Mouse (Mus musculus) forebrain, embryonic 13.5 days (tissue): ENCODE results near the gene Stx18. TPM values are rescaled to one million over a fixed set of nuclear protein-coding genes. Genes with fewer than 3 reads are reported as not detected.

ENCODE experiments used
- ATAC-seq: fragments of 200-750 bp; cut with Nextera tagmentation; 2 replicates; pipeline ENCODE4 v1.8.0; 2017
- H3K27ac ChIP-seq: fragments of 300-500 bp; sonication (generic); 2 replicates; pipeline ENCODE4 v1.5.1; 2015; ENCODE audit warnings: inconsistent platforms, mild to moderate bottlenecking, moderate library complexity
- H3K27me3 ChIP-seq: fragments of 300-500 bp; sonication (generic); 2 replicates; pipeline ENCODE4 v1.6.1; 2015; ENCODE audit warnings: mild to moderate bottlenecking, inconsistent platforms
- H3K36me3 ChIP-seq: fragments of 300-500 bp; sonication (generic); 2 replicates; pipeline ENCODE4 v1.6.1; 2015; ENCODE audit warnings: mild to moderate bottlenecking, inconsistent platforms; ENCODE audit not compliant: poor library complexity, severe bottlenecking
- H3K4me1 ChIP-seq: fragments of 300-500 bp; sonication (generic); 2 replicates; pipeline ENCODE4 v1.6.1; 2015; ENCODE audit warnings: inconsistent platforms
- H3K4me2 ChIP-seq: fragments of 300-500 bp; sonication (generic); 2 replicates; pipeline ENCODE4 v1.6.1; 2015; ENCODE audit warnings: inconsistent platforms, mild to moderate bottlenecking, moderate library complexity
- H3K4me3 ChIP-seq: fragments of 300-500 bp; sonication (generic); 2 replicates; pipeline ENCODE4 v1.5.1; 2015; ENCODE audit warnings: mild to moderate bottlenecking, inconsistent platforms
- H3K9ac ChIP-seq: fragments of 300-500 bp; sonication (generic); 2 replicates; pipeline ENCODE4 v1.6.1; 2015; ENCODE audit warnings: mild to moderate bottlenecking, inconsistent platforms
- H3K9me3 ChIP-seq: fragments of 300-500 bp; sonication (generic); replicated peaks from 2 replicates; pipeline ENCODE4 v1.6.1; 2016; ENCODE audit warnings: inconsistent platforms
- WGBS: fragments of 180-500 bp; shearing (Covaris S2); methylation state at CpG from one replicate; pipeline ENCODE4 v1.1.7; 2015; 5-methylcytosine and 5-hydroxymethylcytosine counted together
- polyA plus RNA-seq: library from polyadenylated mRNA; unstranded; fragments of >200 nt; fragmentation: Nextera tagmentation; extraction: Ambion mirVana; gene quantifications from 2 replicates; pipeline ENCODE4 v1.2.1, GENCODE M21; 2015

Gene Stx18
- polyA plus RNA-seq = 34.4 and 36.8 TPM in 2 replicates

DNA sequence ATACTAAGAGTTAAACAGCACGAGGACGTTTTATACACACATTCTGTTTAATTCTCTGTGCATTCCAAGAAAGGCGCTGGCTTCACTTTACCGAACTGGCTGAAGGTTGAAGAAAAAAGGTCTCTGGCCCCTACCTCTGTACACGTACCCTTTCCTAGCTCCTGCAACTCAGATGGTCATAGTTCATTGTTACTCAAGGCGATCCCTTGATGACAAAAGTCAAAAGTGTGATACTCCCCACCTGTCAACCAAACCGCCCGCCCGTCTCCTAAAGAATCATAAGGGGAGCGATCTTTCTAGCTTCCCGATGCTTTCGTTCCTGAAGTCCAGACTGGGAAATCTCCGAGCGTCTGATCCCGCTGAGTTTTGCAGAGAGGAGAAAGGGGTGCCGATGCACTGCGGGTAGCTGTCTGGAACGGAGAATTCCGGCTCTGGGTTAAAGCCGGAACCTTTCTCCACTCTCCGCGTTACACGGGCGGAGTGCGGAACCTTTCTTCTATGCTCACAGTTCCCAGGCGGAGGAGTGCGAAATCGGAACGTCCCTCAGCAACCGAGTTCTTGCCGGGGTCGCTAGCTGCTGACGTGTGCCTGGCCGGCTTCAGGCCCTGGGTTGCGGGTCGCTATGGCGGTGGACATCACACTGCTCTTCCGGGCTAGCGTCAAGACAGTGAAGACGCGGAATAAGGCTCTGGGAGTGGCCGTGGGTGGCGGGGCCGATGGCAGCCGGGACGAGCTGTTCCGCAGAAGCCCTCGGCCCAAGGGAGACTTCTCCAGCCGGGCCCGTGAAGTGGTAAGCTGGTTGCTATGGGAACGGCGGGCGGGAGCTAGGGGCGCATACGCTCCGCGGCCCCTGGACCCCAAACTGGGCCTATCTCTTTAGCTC is at the start of gene Stx18:
Gene Stx18 (plus strand): TSS at position 33 of the 883 bp plus-strand sequence.
- Histone ChIP-seq H3K27ac (peak within 1 kb of the TSS; percentile 51), H3K9ac (peak within 1 kb of the TSS; percentile 88), H3K27me3 (peaks cover 11% of the 10 kb centered on the region; the same call in 1 of the 2 replicates), H3K36me3 (no peaks in the 10 kb centered on the region), H3K9me3 (no peaks in the 10 kb centered on the region), H3K4me3 (peak within 1 kb of the TSS; percentile 91), H3K4me1 (peaks cover 20% of the 10 kb centered on the region), H3K4me2 (peak within 1 kb of the TSS; percentile 85)
- under 1% methylated on average over 57 of the region's 57 CpGs for WGBS
- peak; percentile 98 for ATAC-seq

- no peak for ATAC-seq
- no peaks in the 10 kb centered on the region for H3K9me3 ChIP-seq
- no peak overlapping the region for H3K27ac ChIP-seq
- no peaks in the 10 kb centered on the region for H3K4me1 ChIP-seq
- WGBS = 88% methylated on average over 5 of the region's 5 CpGs
- no peak overlapping the region for H3K4me2 ChIP-seq
- H3K36me3 ChIP-seq = no peaks in the 10 kb centered on the region
- no peaks in the 10 kb centered on the region for H3K27me3 ChIP-seq
- no peak overlapping the region for H3K9ac ChIP-seq
- no peak overlapping the region for H3K4me3 ChIP-seq
Observed at GRCm38 (mm10) chr5:37992346-37992745, 46.2 kb upstream of the Stx18 start.

GRCm38 (mm10) chr5:37998805-37999204 is 39.7 kb upstream of the Stx18 start:
- Histone ChIP-seq H3K4me3 (no peak overlapping the region), H3K4me2 (no peak overlapping the region), H3K9ac (no peak overlapping the region), H3K36me3 (no peaks in the 10 kb centered on the region), H3K27ac (no peak overlapping the region), H3K27me3 (no peaks in the 10 kb centered on the region), H3K4me1 (no peaks in the 10 kb centered on the region), H3K9me3 (no peaks in the 10 kb centered on the region)
- 76% methylated on average over 2 of the region's 2 CpGs for WGBS
- no peak for ATAC-seq

GRCm38 (mm10) chr5:38002573-38002972 is 36.0 kb upstream of the Stx18 start:
- no peak overlapping the region for H3K4me2 ChIP-seq
- 10% methylated on average over 4 of the region's 4 CpGs for WGBS
- no peak for ATAC-seq
- H3K27ac ChIP-seq = no peak overlapping the region
- no peak overlapping the region for H3K9ac ChIP-seq
- H3K4me3 ChIP-seq = no peak overlapping the region
- no peaks in the 10 kb centered on the region for H3K4me1 ChIP-seq
- H3K9me3 ChIP-seq = no peaks in the 10 kb centered on the region
- peaks cover 5% of the 10 kb centered on the region; the same call in 1 of the 2 replicates for H3K27me3 ChIP-seq
- H3K36me3 ChIP-seq = no peaks in the 10 kb centered on the region

DNA sequence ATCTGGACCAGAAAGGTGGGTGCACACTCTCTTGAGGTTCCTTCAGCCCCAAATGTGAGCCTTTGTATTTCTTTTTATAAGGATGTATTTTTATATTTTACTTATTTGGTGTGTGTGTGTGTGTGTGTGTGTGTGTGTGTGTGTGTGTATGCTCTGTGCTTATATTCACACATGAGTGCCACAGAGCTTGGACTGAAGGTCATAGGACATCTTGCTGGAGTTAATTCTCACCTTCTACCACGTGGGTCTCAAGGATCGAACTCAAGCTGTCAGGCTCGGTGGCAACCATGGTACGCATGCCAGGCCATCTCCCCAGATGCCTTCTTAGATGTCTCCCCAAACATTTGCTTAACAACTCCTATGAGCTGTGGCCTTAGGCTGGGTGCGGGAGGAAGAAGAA is 33.8 kb upstream of the Stx18 start:
- no peaks in the 10 kb centered on the region for H3K9me3 ChIP-seq
- H3K27ac ChIP-seq = no peak overlapping the region
- no peaks in the 10 kb centered on the region for H3K4me1 ChIP-seq
- H3K9ac ChIP-seq = no peak overlapping the region
- no peak for ATAC-seq
- peaks cover 5% of the 10 kb centered on the region; the same call in 1 of the 2 replicates for H3K27me3 ChIP-seq
- H3K4me3 ChIP-seq = no peak overlapping the region
- WGBS = 96% methylated on average over 5 of the region's 5 CpGs
- H3K4me2 ChIP-seq = no peak overlapping the region
- no peaks in the 10 kb centered on the region for H3K36me3 ChIP-seq

- Histone ChIP-seq H3K27me3 (peaks cover 5% of the 10 kb centered on the region; the same call in 1 of the 2 replicates), H3K27ac (no peak overlapping the region), H3K9me3 (no peaks in the 10 kb centered on the region), H3K9ac (no peak overlapping the region), H3K36me3 (no peaks in the 10 kb centered on the region), H3K4me3 (no peak overlapping the region), H3K4me1 (no peaks in the 10 kb centered on the region), H3K4me2 (no peak overlapping the region)
- WGBS = 48% methylated on average over 17 of the region's 17 CpGs
- ATAC-seq = no peak
Observed at GRCm38 (mm10) chr5:38006415-38007347, 31.9 kb upstream of the Stx18 start.

- Histone ChIP-seq H3K27me3 (peaks cover 5% of the 10 kb centered on the region; the same call in 1 of the 2 replicates), H3K36me3 (no peaks in the 10 kb centered on the region), H3K9ac (no peak overlapping the region), H3K4me3 (no peak overlapping the region), H3K9me3 (no peaks in the 10 kb centered on the region), H3K27ac (no peak overlapping the region), H3K4me2 (no peak overlapping the region), H3K4me1 (no peaks in the 10 kb centered on the region)
- 83% methylated on average over 4 of the region's 4 CpGs for WGBS
- no peak for ATAC-seq
Observed at GRCm38 (mm10) chr5:38009071-38009470, 29.5 kb upstream of the Stx18 start.

DNA sequence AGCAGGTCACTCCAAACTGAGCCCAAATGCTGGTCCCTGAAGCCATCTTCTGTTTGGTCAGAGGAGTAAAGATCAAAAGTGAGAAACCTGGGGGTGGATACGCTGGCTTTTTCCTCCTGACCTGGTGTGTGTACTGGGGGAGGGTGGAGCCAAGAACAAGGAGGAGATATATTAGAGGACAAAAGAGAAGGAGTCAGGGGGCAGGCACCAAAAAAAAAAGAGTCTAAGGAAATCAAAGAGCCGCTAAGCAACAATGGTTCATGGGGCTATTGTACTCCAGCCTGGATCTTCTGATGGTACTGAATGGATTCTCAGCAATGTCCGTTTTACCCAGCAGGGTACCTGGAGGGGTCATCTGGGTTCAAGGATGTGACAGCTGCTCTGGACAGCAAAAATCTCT is 23.6 kb upstream of the Stx18 start:
- no peak for ATAC-seq
- no peak overlapping the region for H3K9ac ChIP-seq
- no peaks in the 10 kb centered on the region for H3K4me1 ChIP-seq
- no peak overlapping the region for H3K4me3 ChIP-seq
- H3K36me3 ChIP-seq = no peaks in the 10 kb centered on the region
- no peak overlapping the region for H3K27ac ChIP-seq
- H3K27me3 ChIP-seq = peaks cover 3% of the 10 kb centered on the region; the same call in 1 of the 2 replicates
- no peaks in the 10 kb centered on the region for H3K9me3 ChIP-seq
- H3K4me2 ChIP-seq = no peak overlapping the region
- WGBS = 39% methylated on average over 3 of the region's 3 CpGs

DNA sequence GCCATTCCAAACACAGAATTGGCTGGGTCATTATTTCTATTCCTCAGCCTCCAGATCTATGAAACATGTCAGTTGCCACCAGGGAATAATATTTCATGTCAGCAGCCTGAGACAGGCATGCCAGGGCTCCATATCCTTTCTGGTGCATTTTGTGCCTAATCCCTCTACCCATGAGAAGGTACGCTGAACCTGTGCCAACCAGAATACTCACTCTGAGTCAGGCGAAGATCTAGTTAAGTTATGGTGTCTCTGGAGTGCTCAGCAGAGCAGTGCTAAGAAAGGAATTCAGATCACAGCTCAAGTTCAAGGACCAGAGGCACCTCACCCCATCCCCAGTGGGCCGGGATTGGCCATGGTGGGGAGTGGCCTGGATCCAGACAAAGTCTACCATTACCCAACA is 21.6 kb upstream of the Stx18 start:
- ATAC-seq = no peak
- no peak overlapping the region for H3K27ac ChIP-seq
- H3K36me3 ChIP-seq = no peaks in the 10 kb centered on the region
- no peaks in the 10 kb centered on the region for H3K4me1 ChIP-seq
- no peaks in the 10 kb centered on the region for H3K9me3 ChIP-seq
- H3K4me2 ChIP-seq = no peak overlapping the region
- H3K4me3 ChIP-seq = no peak overlapping the region
- no peak overlapping the region for H3K9ac ChIP-seq
- H3K27me3 ChIP-seq = peaks cover 3% of the 10 kb centered on the region; the same call in 1 of the 2 replicates
- WGBS = 81% methylated on average over 3 of the region's 3 CpGs

- no peak for ATAC-seq
- Histone ChIP-seq H3K9ac (no peak overlapping the region), H3K36me3 (no peaks in the 10 kb centered on the region), H3K27ac (no peak overlapping the region), H3K4me3 (no peak overlapping the region), H3K9me3 (no peaks in the 10 kb centered on the region), H3K4me1 (no peaks in the 10 kb centered on the region), H3K4me2 (no peak overlapping the region), H3K27me3 (peaks cover 3% of the 10 kb centered on the region; the same call in 1 of the 2 replicates)
- 87% methylated on average over 5 of the region's 5 CpGs for WGBS
Observed at GRCm38 (mm10) chr5:38027656-38028055, 10.9 kb upstream of the Stx18 start.

DNA sequence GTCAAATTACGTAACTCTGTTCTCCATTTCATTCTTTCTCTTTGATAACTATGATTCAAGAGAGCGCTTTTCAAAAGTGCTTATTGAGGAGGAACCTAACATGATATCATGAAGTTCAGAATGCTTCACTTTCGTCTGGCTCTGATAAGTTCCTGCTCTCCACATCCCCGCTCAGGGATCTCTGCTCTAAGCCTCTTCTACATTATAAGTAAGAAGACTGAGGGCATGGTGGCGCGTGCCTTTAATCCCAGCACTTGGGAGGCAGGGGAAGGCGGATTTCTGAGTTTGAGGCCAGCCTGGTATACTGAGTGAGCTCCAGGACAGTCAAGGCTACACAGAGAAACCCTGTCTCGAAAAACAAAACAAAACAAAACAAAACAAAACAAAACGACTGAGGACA is 268 bp upstream of the Stx18 start:
- Histone ChIP-seq H3K9me3 (no peaks in the 10 kb centered on the region), H3K9ac (peak overlapping the region; percentile 88), H3K4me2 (peak overlapping the region; percentile 85), H3K4me1 (peaks cover 20% of the 10 kb centered on the region), H3K4me3 (peak overlapping the region; percentile 91), H3K27ac (no peak overlapping the region), H3K36me3 (no peaks in the 10 kb centered on the region), H3K27me3 (peaks cover 15% of the 10 kb centered on the region)
- ATAC-seq = no peak
- WGBS = 20% methylated on average over 9 of the region's 9 CpGs

DNA sequence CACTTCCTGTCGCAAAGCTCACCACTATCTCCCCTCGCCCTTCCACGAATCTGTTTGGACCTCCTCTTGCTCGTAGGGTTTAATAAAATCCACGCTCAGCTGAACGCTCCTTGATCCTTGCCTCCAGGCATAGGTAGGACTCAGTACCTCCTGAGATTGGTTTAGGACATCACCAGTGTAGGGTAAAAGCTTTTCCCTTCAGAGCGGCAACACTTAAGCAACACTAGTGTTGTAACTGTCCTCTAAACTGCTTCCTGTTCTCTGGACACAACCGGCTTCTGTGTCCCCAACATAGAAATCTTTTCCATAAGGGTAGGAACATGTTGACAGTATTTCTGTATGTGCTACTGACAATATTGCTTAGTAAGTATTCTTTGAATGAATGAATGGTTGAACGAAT is 1.3 kb downstream of the Stx18 start:
- Histone ChIP-seq H3K4me3 (peak overlapping the region; percentile 91), H3K4me2 (peak overlapping the region; percentile 85), H3K9ac (peak overlapping the region; percentile 88), H3K4me1 (peaks cover 20% of the 10 kb centered on the region), H3K36me3 (no peaks in the 10 kb centered on the region), H3K27me3 (0 out of 2 replicates have a peak, but pooled peaks cover 9% of the 10 kb centered on the region), H3K27ac (0 out of 2 replicates have a peak overlapping the region, but pooled peaks have one; percentile 51), H3K9me3 (no peaks in the 10 kb centered on the region)
- WGBS = 31% methylated on average over 9 of the region's 9 CpGs
- ATAC-seq = no peak
